In the genomic region with DNA sequence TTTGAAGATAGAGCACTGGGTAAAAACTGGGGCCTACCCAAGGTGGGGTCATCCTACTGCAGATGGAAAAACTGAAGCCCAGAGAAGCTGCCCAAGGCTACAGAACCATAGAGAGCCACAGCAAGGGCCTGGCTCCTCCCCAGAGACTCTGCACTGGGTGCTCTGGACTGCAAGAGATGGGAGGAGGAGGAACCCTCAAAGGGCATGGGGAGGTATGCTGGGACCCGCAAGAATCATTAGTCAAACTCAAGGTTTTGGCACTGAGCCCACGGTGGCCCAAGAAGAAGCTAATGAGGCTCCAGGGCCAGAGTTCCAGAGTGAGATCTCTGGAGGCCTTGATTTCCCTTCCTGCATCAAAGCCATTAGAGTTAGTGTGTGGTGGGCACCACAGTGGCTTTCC, we compare ENCODE assay signal across 30 mouse cellular contexts. TPM values are rescaled to one million over a fixed set of nuclear protein-coding genes. Genes with fewer than 3 reads are reported as not detected.
DNase-seq lines count a peak whose midpoint lies in the region; ATAC-seq and TF ChIP-seq lines count a peak whose summit lies in the region.
"Had no signal": no experiment of that assay in that cellular context is flagged by ENCODE, and none has a peak within 500 bp of the region (broad histone marks: within the 10 kb centered on the region; RNA-seq: fewer than 3 reads in every experiment).

No protein-coding gene starts in this region.

- H3K36me3 ChIP-seq in intestine, embryonic 14.5 days (ENCODE audit: control insufficient read depth, insufficient read depth, low read length): no peaks in the 10 kb centered on the region
- H3K36me3 ChIP-seq in intestine, postnatal 0 days (ENCODE audit: control insufficient read depth, insufficient read depth): no peaks in the 10 kb centered on the region
- H3K36me3 ChIP-seq: embryonic facial prominence, embryonic 13.5 days; heart, embryonic 15.5 days; hindbrain, embryonic 10.5 days; intestine, embryonic 15.5 days had no signal

- peak; percentile 14; the same call in 1 of the 2 replicates for ATAC-seq in intestine, embryonic 14.5 days (replicated peaks; ENCODE audit: low FRiP score, low TSS enrichment, low read depth)
- no peak for ATAC-seq in intestine, postnatal 0 days
- ATAC-seq: forebrain, embryonic 14.5 days; forebrain, postnatal 0 days; intestine, embryonic 15.5 days; Patski had no signal

- no peaks in the 10 kb centered on the region for H3K27me3 ChIP-seq in intestine, embryonic 14.5 days (replicated peaks; ENCODE audit: control insufficient read depth, insufficient read depth, low read length)
- no peaks in the 10 kb centered on the region for H3K27me3 ChIP-seq in intestine, postnatal 0 days (replicated peaks; ENCODE audit: control insufficient read depth, insufficient read depth, low read length)
- H3K27me3 ChIP-seq: embryonic facial prominence, embryonic 13.5 days; heart, embryonic 12.5 days; heart, embryonic 15.5 days; hindbrain, embryonic 15.5 days; intestine, embryonic 15.5 days; Patski had no signal

- H3K4me1 ChIP-seq in intestine, embryonic 14.5 days (replicated peaks; ENCODE audit: control insufficient read depth, insufficient read depth, low read length): peaks cover 8% of the 10 kb centered on the region
- H3K4me1 ChIP-seq in intestine, postnatal 0 days (replicated peaks; ENCODE audit: control insufficient read depth, insufficient read depth, low read length): no peaks in the 10 kb centered on the region
- H3K4me1 ChIP-seq: intestine, embryonic 15.5 days had no signal

- no peaks in the 10 kb centered on the region for H3K9me3 ChIP-seq in intestine, embryonic 14.5 days (ENCODE audit: control insufficient read depth, low read length)
- no peaks in the 10 kb centered on the region for H3K9me3 ChIP-seq in intestine, postnatal 0 days (ENCODE audit: control insufficient read depth)
- H3K9me3 ChIP-seq: embryonic facial prominence, embryonic 13.5 days; heart, embryonic 12.5 days; heart, embryonic 15.5 days; hindbrain, embryonic 10.5 days; hindbrain, embryonic 15.5 days; intestine, embryonic 15.5 days had no signal

- intact Hi-C loops in gastrocnemius, postnatal 36 days (cut with DNase I): no loop called here

- peak; percentile 55 to 71 for DNase-seq in adrenal gland, adult (ENCODE audit: inconsistent age in 2 of 2, low spot score in 1 of 2)
- DNase-seq in adrenal gland, adult 18-20 months (ENCODE audit: low spot score in 2 of 2): no peak
- peak; percentile 53 to 58 for DNase-seq in adrenal gland, postnatal 36 days
- no peak for DNase-seq in adrenal gland, postnatal 25 days
- DNase-seq in intestine, embryonic 14.5 days (ENCODE audit: low spot score): no peak
- peak; percentile 37 for DNase-seq in NIH3T3 (ENCODE audit: low read depth)
- no peak for DNase-seq in gastrocnemius, postnatal 36 days
- DNase-seq: cerebellum, adult 11-12 months; cerebellum, adult 8-10 months; cerebellum, postnatal 10 days; cerebellum, postnatal 36 days; embryo, embryonic 11 days; forebrain, postnatal 0 days; gastrocnemius, adult 2 months; gastrocnemius, postnatal 14 days; heart, adult 18-20 months; heart, postnatal 10 days; heart, postnatal 36 days; kidney, adult 18-20 months; kidney, adult 9 months had no signal

- no peak for TF ChIP-seq CTCF in intestine, postnatal 0 days (IDR thresholded peaks at IDR 0.05; ENCODE audit: low read depth)

- no peak overlapping the region for H3K27ac ChIP-seq in intestine, embryonic 14.5 days (ENCODE audit: low read depth)
- H3K27ac ChIP-seq in intestine, postnatal 0 days (ENCODE audit: low read depth, low read length): no peak overlapping the region
- H3K27ac ChIP-seq: embryonic facial prominence, embryonic 13.5 days; gastrocnemius, adult 2 months; heart, embryonic 15.5 days; hindbrain, embryonic 10.5 days; hindbrain, embryonic 15.5 days; intestine, embryonic 15.5 days had no signal

- 49% methylated on average over 2 of the region's 2 CpGs for WGBS in intestine, embryonic 14.5 days
- 38% methylated on average over 2 of the region's 2 CpGs for WGBS in intestine, postnatal 0 days

- H3K4me3 ChIP-seq in intestine, embryonic 14.5 days (ENCODE audit: low read depth, low read length): no peak overlapping the region
- H3K4me3 ChIP-seq in intestine, postnatal 0 days (ENCODE audit: low read depth, low read length): no peak overlapping the region
- H3K4me3 ChIP-seq: embryonic facial prominence, embryonic 13.5 days; gastrocnemius, adult 2 months; heart, embryonic 12.5 days; heart, embryonic 15.5 days; hindbrain, embryonic 10.5 days; hindbrain, embryonic 15.5 days; intestine, embryonic 15.5 days had no signal

- H3K9ac ChIP-seq in intestine, embryonic 14.5 days (ENCODE audit: low read length): no peak overlapping the region
- no peak overlapping the region for H3K9ac ChIP-seq in intestine, postnatal 0 days (ENCODE audit: low read depth, low read length)
- H3K9ac ChIP-seq: embryonic facial prominence, embryonic 13.5 days; forebrain, postnatal 0 days; heart, embryonic 12.5 days; heart, embryonic 15.5 days; hindbrain, embryonic 15.5 days; intestine, embryonic 15.5 days had no signal

- H3K4me2 ChIP-seq in intestine, embryonic 14.5 days (ENCODE audit: low read length): no peak overlapping the region
- H3K4me2 ChIP-seq in intestine, postnatal 0 days (replicated peaks; ENCODE audit: low read depth): no peak overlapping the region
- H3K4me2 ChIP-seq: embryonic facial prominence, embryonic 13.5 days; heart, embryonic 15.5 days; hindbrain, embryonic 15.5 days; intestine, embryonic 15.5 days had no signal

RNA-seq across cellular contexts. Expression of gene Omp, which starts 7.3 kb away (rescaled TPM):
- 1 to 10 TPM in 1 of 2 experiments, not detected in 1; 4.4 TPM for total RNA-seq in adrenal gland, adult 18-20 months (2021)
- total RNA-seq in adrenal gland, postnatal 36 days (2021): 1 to 10 TPM in 1 of 2 experiments, under 1 TPM in 1; 0.20 to 3.1 TPM
- 5.2 and 5.4 TPM in 2 replicates for total RNA-seq in adrenal gland, postnatal 25 days (2021)
- 0.47 TPM in 1 of 2 replicates, not detected in the other for polyA plus RNA-seq in intestine, embryonic 14.5 days (2014; fragmentation: Nextera tagmentation; extraction: Ambion mirVana)
- 0.10 and 0.26 TPM in 2 replicates for polyA plus RNA-seq in intestine, postnatal 0 days (2015; fragmentation: Nextera tagmentation; extraction: Ambion mirVana)
- total RNA-seq in gastrocnemius, postnatal 36 days (2021): under 1 TPM in 1 of 2 experiments, not detected in 1; 0.12 TPM
- total RNA-seq: heart, adult 18-20 months had no signal
- polyA plus RNA-seq: forebrain, embryonic 11.5 days had no signal

RNA-seq across cellular contexts. Expression of gene Myo7a, which starts 18.7 kb away (rescaled TPM):
- 100 to 1,000 TPM; 117 to 127 TPM for total RNA-seq in adrenal gland, adult 18-20 months (2021)
- 100 to 1,000 TPM; 102 to 124 TPM for total RNA-seq in adrenal gland, postnatal 36 days (2021)
- 91.2 and 206 TPM in 2 replicates for total RNA-seq in adrenal gland, postnatal 25 days (2021)
- 16.3 and 17.2 TPM in 2 replicates for polyA plus RNA-seq in intestine, embryonic 14.5 days (2014; fragmentation: Nextera tagmentation; extraction: Ambion mirVana)
- 24.0 and 25.0 TPM in 2 replicates for polyA plus RNA-seq in intestine, postnatal 0 days (2015; fragmentation: Nextera tagmentation; extraction: Ambion mirVana)
- total RNA-seq in gastrocnemius, postnatal 36 days (2021): 1 to 10 TPM; 2.6 to 3.2 TPM

RNA-seq across cellular contexts. Expression of gene Capn5, which starts 40.1 kb away (rescaled TPM):
- 1 to 10 TPM; 4.2 to 4.6 TPM for total RNA-seq in adrenal gland, adult 18-20 months (2021)
- total RNA-seq in adrenal gland, postnatal 36 days (2021): 1 to 10 TPM; 3.7 to 7.0 TPM
- total RNA-seq in adrenal gland, postnatal 25 days (2021): 4.0 and 9.5 TPM in 2 replicates
- polyA plus RNA-seq in intestine, embryonic 14.5 days (2014; fragmentation: Nextera tagmentation; extraction: Ambion mirVana): 6.1 and 6.7 TPM in 2 replicates
- 3.3 and 3.4 TPM in 2 replicates for polyA plus RNA-seq in intestine, postnatal 0 days (2015; fragmentation: Nextera tagmentation; extraction: Ambion mirVana)
- 1 to 10 TPM; 1.7 to 1.9 TPM for total RNA-seq in gastrocnemius, postnatal 36 days (2021)

Comparison
In these comparisons a context has a peak if more than half of its experiments do, and no peak if none do; other contexts are left out.
1. DNase-seq: peak in adrenal gland, adult (2 of 2), adrenal gland, postnatal 36 days (2 of 2) and NIH3T3 (single experiment); none in adrenal gland, adult 18-20 months (0 of 2), adrenal gland, postnatal 25 days (single experiment), intestine, embryonic 14.5 days (single experiment) and gastrocnemius, postnatal 36 days (0 of 2).
2. RNA of gene Myo7a, which starts 18.7 kb away (total RNA-seq): 91.2 to 206 TPM in adrenal gland, postnatal 25 days, 117 to 127 TPM in adrenal gland, adult 18-20 months and 102 to 124 TPM in adrenal gland, postnatal 36 days; 2.6 to 3.2 TPM in gastrocnemius, postnatal 36 days; every median in the first group is over 10 times any median in the second.